Mouse (Mus musculus): Measurements from ENCODE around the gene Pdia3. TPM values are rescaled to one million over a fixed set of nuclear protein-coding genes. Genes with fewer than 3 reads are reported as not detected.
"Not testable (repeated sequence)": the region's sequence is repeated elsewhere in the genome, so short reads cannot be mapped to it uniquely, and the experiment has no call there.

Pdia3 gene
- polyA plus RNA-seq, 1 experiment from 2014 or later = 219 TPM

DNA sequence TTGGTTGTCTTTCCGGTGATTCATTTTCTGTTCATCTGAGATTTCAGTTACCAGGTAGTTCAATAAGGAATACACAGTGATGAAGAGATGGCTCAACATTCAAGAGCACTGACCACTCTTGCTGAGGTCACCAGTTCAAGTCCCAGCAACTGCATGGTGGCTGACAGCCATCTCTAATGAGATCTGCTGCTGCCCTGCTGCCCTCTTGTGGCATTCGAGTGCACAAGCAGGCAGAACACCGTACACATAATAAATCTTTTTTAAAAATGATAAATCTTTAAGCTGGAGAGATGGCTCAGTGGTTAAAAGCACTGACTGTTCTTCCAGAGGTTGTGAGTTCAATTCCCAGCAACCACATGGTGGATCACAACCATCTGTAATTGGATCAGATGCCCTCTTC, 66.9 kb downstream of the Pdia3 start:
- Histone ChIP-seq H3K27me3 (ENCODE audit: control insufficient read depth, insufficient read depth, low read length) (no peaks in the 10 kb centered on the region), H3K9ac (replicated peaks; ENCODE audit: low read depth, low read length) (no peak overlapping the region), H3K4me3 (ENCODE audit: low read depth, low read length) (no peak overlapping the region), H3K4me1 (ENCODE audit: control insufficient read depth, insufficient read depth, low read length) (0 out of 2 replicates have a peak, but pooled peaks cover 3% of the 10 kb centered on the region), H3K4me2 (ENCODE audit: low read depth, low read length) (no peak overlapping the region), H3K9me3 (ENCODE audit: control insufficient read depth, low read length) (no peaks in the 10 kb centered on the region), H3K27ac (ENCODE audit: low read depth, low read length) (no peak overlapping the region), H3K36me3 (ENCODE audit: control insufficient read depth, insufficient read depth, low read length) (no peaks in the 10 kb centered on the region)
- 62% methylated on average over 3 of the region's 3 CpGs for WGBS
- no peak for ATAC-seq (ENCODE audit: low read depth)

DNA sequence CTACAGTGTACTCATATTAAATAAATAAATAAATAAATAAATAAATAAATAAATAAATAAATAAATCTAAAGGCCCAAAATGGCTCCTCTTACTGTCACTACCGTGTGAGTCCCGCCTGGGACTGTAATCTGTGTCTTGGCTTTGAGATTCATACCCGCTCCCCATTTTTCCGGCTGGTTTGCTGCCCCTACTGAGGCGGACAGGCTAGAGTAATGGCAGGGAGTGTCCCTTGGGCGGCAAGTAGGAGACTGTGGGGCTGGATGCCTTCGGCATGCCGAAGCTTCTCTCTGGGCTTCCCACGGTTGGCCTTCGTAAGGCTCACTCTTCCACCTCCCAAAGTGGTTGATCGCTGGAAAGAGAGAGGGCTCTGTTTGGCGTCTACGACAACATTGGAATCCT, 67.3 kb downstream of the Pdia3 start:
- not testable (repeated sequence) for H3K4me2 ChIP-seq (ENCODE audit: low read depth, low read length); H3K4me3 ChIP-seq (ENCODE audit: low read depth, low read length); H3K36me3 ChIP-seq (ENCODE audit: control insufficient read depth, insufficient read depth, low read length); ATAC-seq (ENCODE audit: low read depth); H3K27ac ChIP-seq (ENCODE audit: low read depth, low read length); H3K4me1 ChIP-seq (ENCODE audit: control insufficient read depth, insufficient read depth, low read length); H3K9ac ChIP-seq (replicated peaks; ENCODE audit: low read depth, low read length); H3K27me3 ChIP-seq (ENCODE audit: control insufficient read depth, insufficient read depth, low read length); H3K9me3 ChIP-seq (ENCODE audit: control insufficient read depth, low read length)
- 85% methylated on average over 13 of the region's 13 CpGs for WGBS

DNA sequence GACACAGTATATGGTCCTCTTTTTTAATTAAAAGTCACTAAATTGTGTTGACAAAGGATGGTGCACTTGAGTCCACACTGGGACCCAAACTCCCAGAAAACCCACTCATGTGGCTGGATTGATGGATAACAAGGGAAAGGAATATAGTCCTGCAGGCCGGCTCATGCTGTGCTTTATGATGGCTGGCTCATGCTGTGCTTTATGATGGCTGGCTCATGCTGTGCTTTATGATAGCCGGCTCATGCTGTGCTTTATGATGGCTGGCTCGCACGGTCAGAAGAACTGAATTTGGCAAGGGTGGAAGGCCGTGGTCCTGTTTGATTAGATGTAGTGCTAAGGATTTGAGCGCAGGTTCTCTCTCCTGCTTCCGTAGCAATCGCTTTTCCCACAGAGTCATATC, 70.0 kb downstream of the Pdia3 start:
- H3K4me2 ChIP-seq (ENCODE audit: low read depth, low read length) = no peak overlapping the region; the same call in 1 of the 2 replicates
- no peaks in the 10 kb centered on the region for H3K27me3 ChIP-seq (ENCODE audit: control insufficient read depth, insufficient read depth, low read length)
- H3K4me1 ChIP-seq (ENCODE audit: control insufficient read depth, insufficient read depth, low read length) = 0 out of 2 replicates have a peak, but pooled peaks cover 3% of the 10 kb centered on the region
- H3K27ac ChIP-seq (ENCODE audit: low read depth, low read length) = no peak overlapping the region
- H3K9me3 ChIP-seq (ENCODE audit: control insufficient read depth, low read length) = no peaks in the 10 kb centered on the region
- WGBS = 13% methylated on average over 8 of the region's 8 CpGs
- H3K4me3 ChIP-seq (ENCODE audit: low read depth, low read length) = no peak overlapping the region
- H3K36me3 ChIP-seq (ENCODE audit: control insufficient read depth, insufficient read depth, low read length) = no peaks in the 10 kb centered on the region
- no peak overlapping the region for H3K9ac ChIP-seq (replicated peaks; ENCODE audit: low read depth, low read length)
- ATAC-seq (ENCODE audit: low read depth) = peak; percentile 54; the same call in 1 of the 2 replicates

DNA sequence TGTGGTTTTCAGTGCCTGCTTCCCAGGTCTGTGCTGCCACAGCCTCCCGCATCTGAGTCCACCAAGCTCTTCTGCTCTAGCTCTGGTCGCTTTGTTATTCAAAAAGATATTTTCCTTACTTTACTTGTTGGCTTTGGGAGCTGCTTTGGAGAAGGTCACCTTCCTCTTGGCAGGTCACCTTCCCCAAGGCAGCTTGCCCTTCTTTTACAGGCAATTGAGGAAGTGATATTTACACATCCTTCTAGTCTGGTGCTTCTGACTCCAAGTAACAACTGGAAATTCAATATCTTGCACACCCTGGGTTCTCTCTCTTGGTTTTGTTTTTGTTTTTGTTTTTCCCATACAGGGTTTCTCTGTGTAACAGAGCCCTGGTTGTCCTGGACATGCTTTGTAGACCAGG, 70.8 kb downstream of the Pdia3 start:
- H3K9me3 ChIP-seq (ENCODE audit: control insufficient read depth, low read length); ATAC-seq (ENCODE audit: low read depth); H3K4me1 ChIP-seq (ENCODE audit: control insufficient read depth, insufficient read depth, low read length); H3K36me3 ChIP-seq (ENCODE audit: control insufficient read depth, insufficient read depth, low read length); H3K4me3 ChIP-seq (ENCODE audit: low read depth, low read length); H3K27ac ChIP-seq (ENCODE audit: low read depth, low read length); H3K9ac ChIP-seq (replicated peaks; ENCODE audit: low read depth, low read length); H3K27me3 ChIP-seq (ENCODE audit: control insufficient read depth, insufficient read depth, low read length); H3K4me2 ChIP-seq (ENCODE audit: low read depth, low read length): not testable (repeated sequence)
- WGBS = 67% methylated on average over 1 of the region's 2 CpGs

Small RNA genes within 50 kb of the gene (microRNA-seq; reads per million reads assigned to microRNA genes)
- not detected for gene Gm22953

Other genes with a start within 250 kb of the Pdia3 start
- 44.3 and 56.5 TPM in 2 replicates for gene Tubgcp4, start 243.1 kb upstream of the Pdia3 start, polyA plus RNA-seq (2014; fragmentation: Nextera tagmentation; extraction: Ambion mirVana)
- gene Zscan29, start 242.7 kb upstream of the Pdia3 start, polyA plus RNA-seq (2014; fragmentation: Nextera tagmentation; extraction: Ambion mirVana) = 7.7 and 9.2 TPM in 2 replicates
- gene Trp53bp1, start 142.4 kb upstream of the Pdia3 start, polyA plus RNA-seq (2014; fragmentation: Nextera tagmentation; extraction: Ambion mirVana) = 161 and 185 TPM in 2 replicates
- 39.7 and 65.1 TPM in 2 replicates for gene Map1a, start 124.2 kb upstream of the Pdia3 start, polyA plus RNA-seq (2014; fragmentation: Nextera tagmentation; extraction: Ambion mirVana)
- 20.3 and 23.5 TPM in 2 replicates for gene Ppip5k1, start 58.4 kb upstream of the Pdia3 start, polyA plus RNA-seq (2014; fragmentation: Nextera tagmentation; extraction: Ambion mirVana)
- gene Ckmt1, start 56.1 kb upstream of the Pdia3 start, polyA plus RNA-seq (2014; fragmentation: Nextera tagmentation; extraction: Ambion mirVana) = 83.5 and 108 TPM in 2 replicates
- gene Strc, start 26.6 kb upstream of the Pdia3 start, polyA plus RNA-seq (2014; fragmentation: Nextera tagmentation; extraction: Ambion mirVana) = not detected in 2 replicates
- gene Catsper2, start within 50 bp of the Pdia3 start, polyA plus RNA-seq (2014; fragmentation: Nextera tagmentation; extraction: Ambion mirVana) = 4.8 and 7.8 TPM in 2 replicates
- gene Ell3, start 30.5 kb downstream of the Pdia3 start, polyA plus RNA-seq (2014; fragmentation: Nextera tagmentation; extraction: Ambion mirVana) = 1.2 and 2.1 TPM in 2 replicates
- gene Serf2, start 35.4 kb downstream of the Pdia3 start, polyA plus RNA-seq (2014; fragmentation: Nextera tagmentation; extraction: Ambion mirVana) = 303 and 333 TPM in 2 replicates
- gene Hypk, start 39.5 kb downstream of the Pdia3 start, polyA plus RNA-seq (2014; fragmentation: Nextera tagmentation; extraction: Ambion mirVana) = 89.1 and 105 TPM in 2 replicates
- 0.95 and 1.7 TPM in 2 replicates for gene Serinc4, start 43.0 kb downstream of the Pdia3 start, polyA plus RNA-seq (2014; fragmentation: Nextera tagmentation; extraction: Ambion mirVana)
- gene Mfap1b, start 60.3 kb downstream of the Pdia3 start, polyA plus RNA-seq (2014; fragmentation: Nextera tagmentation; extraction: Ambion mirVana) = 77.1 and 79.2 TPM in 2 replicates
- 28.3 and 33.0 TPM in 2 replicates for gene Mfap1a, start 92.9 kb downstream of the Pdia3 start, polyA plus RNA-seq (2014; fragmentation: Nextera tagmentation; extraction: Ambion mirVana)
- 4.0 and 4.2 TPM in 2 replicates for gene Wdr76, start 92.9 kb downstream of the Pdia3 start, polyA plus RNA-seq (2014; fragmentation: Nextera tagmentation; extraction: Ambion mirVana)

Data from neural tube, embryonic 14.5 days (tissue).